Mouse (Mus musculus): Measurements from ENCODE around the gene Ttc30a2. TPM values are rescaled to one million over a fixed set of nuclear protein-coding genes. Genes with fewer than 3 reads are reported as not detected.
"Not testable (repeated sequence)": the region's sequence is repeated elsewhere in the genome, so short reads cannot be mapped to it uniquely, and the experiment has no call there.

The Ttc30a2 gene
- total and polyA plus RNA-seq, 2 experiments from 2014 or later: 0.23 to 1.4 TPM

- H3K36me3 ChIP-seq (replicated peaks; ENCODE audit: control insufficient read depth, insufficient read depth, low read length): no peaks in the 10 kb centered on the region
- DNase-seq (ENCODE audit: low spot score) (no peak), ATAC-seq (ENCODE audit: insufficient read depth, low read depth) (no peak)
- no peaks in the 10 kb centered on the region for H3K4me1 ChIP-seq (ENCODE audit: control insufficient read depth, insufficient read depth)
- H3K27ac ChIP-seq (ENCODE audit: low read depth): no peak overlapping the region
- H3K4me2 ChIP-seq (ENCODE audit: low read depth, low read length): no peak overlapping the region
- 37% methylated on average over 9 of the region's 9 CpGs for WGBS
- no peak for TF ChIP-seq EP300 (IDR thresholded peaks at IDR 0.05; ENCODE audit: low read depth)
- no peak for TF ChIP-seq CTCF (IDR thresholded peaks at IDR 0.05; ENCODE audit: low read depth)
- no peaks in the 10 kb centered on the region for H3K27me3 ChIP-seq (ENCODE audit: control insufficient read depth, insufficient read depth, low read length)
- no peaks in the 10 kb centered on the region for H3K9me3 ChIP-seq (replicated peaks; ENCODE audit: control insufficient read depth, low read length)
- no peak overlapping the region for H3K4me3 ChIP-seq (ENCODE audit: low read depth, low read length)
- H3K9ac ChIP-seq (replicated peaks; ENCODE audit: low read depth, low read length): no peak overlapping the region
Observed at GRCm38 (mm10) chr2:75987739-75988138, 9.8 kb upstream of the Ttc30a2 start.

- DNase-seq (ENCODE audit: low spot score) (peak; percentile 60), ATAC-seq (ENCODE audit: insufficient read depth, low read depth) (peak; percentile 59)
- WGBS: 0% methylated on average over 2 of the region's 2 CpGs
- no peaks in the 10 kb centered on the region for H3K27me3 ChIP-seq (ENCODE audit: control insufficient read depth, insufficient read depth, low read length)
- H3K4me2 ChIP-seq (ENCODE audit: low read depth, low read length): no peak overlapping the region
- H3K4me1 ChIP-seq (ENCODE audit: control insufficient read depth, insufficient read depth): no peaks in the 10 kb centered on the region
- H3K9ac ChIP-seq (replicated peaks; ENCODE audit: low read depth, low read length): no peak overlapping the region
- no peaks in the 10 kb centered on the region for H3K9me3 ChIP-seq (replicated peaks; ENCODE audit: control insufficient read depth, low read length)
- TF ChIP-seq EP300 (IDR thresholded peaks at IDR 0.05; ENCODE audit: low read depth) (no peak), CTCF (IDR thresholded peaks at IDR 0.05; ENCODE audit: low read depth) (peak; percentile 95)
- no peak overlapping the region for H3K27ac ChIP-seq (ENCODE audit: low read depth)
- H3K4me3 ChIP-seq (ENCODE audit: low read depth, low read length): no peak overlapping the region
- H3K36me3 ChIP-seq (replicated peaks; ENCODE audit: control insufficient read depth, insufficient read depth, low read length): no peaks in the 10 kb centered on the region
Observed at GRCm38 (mm10) chr2:75985124-75985523, 7.2 kb upstream of the Ttc30a2 start.

GRCm38 (mm10) chr2:75983847-75984246 lies 5.9 kb upstream of the Ttc30a2 start:
- no peak for ATAC-seq (ENCODE audit: insufficient read depth, low read depth)
- TF ChIP-seq EP300 (IDR thresholded peaks at IDR 0.05; ENCODE audit: low read depth) (no peak), CTCF (IDR thresholded peaks at IDR 0.05; ENCODE audit: low read depth) (no peak)
- no peak for DNase-seq (ENCODE audit: low spot score)
- Histone ChIP-seq H3K36me3 (replicated peaks; ENCODE audit: control insufficient read depth, insufficient read depth, low read length) (no peaks in the 10 kb centered on the region), H3K9me3 (replicated peaks; ENCODE audit: control insufficient read depth, low read length) (no peaks in the 10 kb centered on the region), H3K4me1 (ENCODE audit: control insufficient read depth, insufficient read depth) (no peaks in the 10 kb centered on the region), H3K4me2 (ENCODE audit: low read depth, low read length) (no peak overlapping the region), H3K9ac (replicated peaks; ENCODE audit: low read depth, low read length) (no peak overlapping the region), H3K27ac (ENCODE audit: low read depth) (no peak overlapping the region), H3K4me3 (ENCODE audit: low read depth, low read length) (no peak overlapping the region), H3K27me3 (ENCODE audit: control insufficient read depth, insufficient read depth, low read length) (no peaks in the 10 kb centered on the region)
- 75% methylated on average over 3 of the region's 3 CpGs for WGBS

- H3K36me3 ChIP-seq (replicated peaks; ENCODE audit: control insufficient read depth, insufficient read depth, low read length): no peaks in the 10 kb centered on the region
- H3K9ac ChIP-seq (replicated peaks; ENCODE audit: low read depth, low read length): no peak overlapping the region
- no peak overlapping the region for H3K4me3 ChIP-seq (ENCODE audit: low read depth, low read length)
- 96% methylated on average over 3 of the region's 3 CpGs for WGBS
- no peak for TF ChIP-seq CTCF (IDR thresholded peaks at IDR 0.05; ENCODE audit: low read depth)
- no peak for TF ChIP-seq EP300 (IDR thresholded peaks at IDR 0.05; ENCODE audit: low read depth)
- H3K9me3 ChIP-seq (replicated peaks; ENCODE audit: control insufficient read depth, low read length): no peaks in the 10 kb centered on the region
- no peak overlapping the region for H3K4me2 ChIP-seq (ENCODE audit: low read depth, low read length)
- ATAC-seq (ENCODE audit: insufficient read depth, low read depth): no peak
- H3K27me3 ChIP-seq (ENCODE audit: control insufficient read depth, insufficient read depth, low read length): no peaks in the 10 kb centered on the region
- no peaks in the 10 kb centered on the region for H3K4me1 ChIP-seq (ENCODE audit: control insufficient read depth, insufficient read depth)
- no peak overlapping the region for H3K27ac ChIP-seq (ENCODE audit: low read depth)
- DNase-seq (ENCODE audit: low spot score): no peak
Observed at GRCm38 (mm10) chr2:75983091-75983490, 5.1 kb upstream of the Ttc30a2 start.

GRCm38 (mm10) chr2:75982626-75983025 lies 4.7 kb upstream of the Ttc30a2 start:
- no peaks in the 10 kb centered on the region for H3K9me3 ChIP-seq (replicated peaks; ENCODE audit: control insufficient read depth, low read length)
- 89% methylated on average over 4 of the region's 4 CpGs for WGBS
- H3K4me2 ChIP-seq (ENCODE audit: low read depth, low read length): no peak overlapping the region
- TF ChIP-seq EP300 (IDR thresholded peaks at IDR 0.05; ENCODE audit: low read depth): no peak
- TF ChIP-seq CTCF (IDR thresholded peaks at IDR 0.05; ENCODE audit: low read depth): no peak
- no peak overlapping the region for H3K9ac ChIP-seq (replicated peaks; ENCODE audit: low read depth, low read length)
- H3K27ac ChIP-seq (ENCODE audit: low read depth): no peak overlapping the region
- H3K4me1 ChIP-seq (ENCODE audit: control insufficient read depth, insufficient read depth): no peaks in the 10 kb centered on the region
- no peak for DNase-seq (ENCODE audit: low spot score)
- no peaks in the 10 kb centered on the region for H3K36me3 ChIP-seq (replicated peaks; ENCODE audit: control insufficient read depth, insufficient read depth, low read length)
- no peak for ATAC-seq (ENCODE audit: insufficient read depth, low read depth)
- no peaks in the 10 kb centered on the region for H3K27me3 ChIP-seq (ENCODE audit: control insufficient read depth, insufficient read depth, low read length)
- no peak overlapping the region for H3K4me3 ChIP-seq (ENCODE audit: low read depth, low read length)

- not testable (repeated sequence) for H3K36me3 ChIP-seq (replicated peaks; ENCODE audit: control insufficient read depth, insufficient read depth, low read length); H3K27me3 ChIP-seq (ENCODE audit: control insufficient read depth, insufficient read depth, low read length); H3K9me3 ChIP-seq (replicated peaks; ENCODE audit: control insufficient read depth, low read length); H3K4me1 ChIP-seq (ENCODE audit: control insufficient read depth, insufficient read depth)
- Histone ChIP-seq H3K4me3 (ENCODE audit: low read depth, low read length) (peak within 1 kb of the TSS; percentile 48), H3K4me2 (ENCODE audit: low read depth, low read length) (peak within 1 kb of the TSS; percentile 63), H3K9ac (replicated peaks; ENCODE audit: low read depth, low read length) (peak within 1 kb of the TSS; percentile 7), H3K27ac (ENCODE audit: low read depth) (0 out of 2 replicates have a peak within 1 kb of the TSS, but pooled peaks have one; percentile 2)
- DNase-seq (ENCODE audit: low spot score) (peak; percentile 84), ATAC-seq (ENCODE audit: insufficient read depth, low read depth) (peak; percentile 76)
- WGBS: 1% methylated on average over 26 of the region's 34 CpGs
Observed at GRCm38 (mm10) chr2:75981440-75982081, 3.6 kb upstream of the Ttc30a2 start, which contains the start of gene Ttc30a1. TSS of gene Ttc30a1 (minus strand) at chr2:75981967.

GRCm38 (mm10) chr2:75980933-75981439 lies 3.0 kb upstream of the Ttc30a2 start:
- not testable (repeated sequence) for H3K36me3 ChIP-seq (replicated peaks; ENCODE audit: control insufficient read depth, insufficient read depth, low read length); H3K9me3 ChIP-seq (replicated peaks; ENCODE audit: control insufficient read depth, low read length); ATAC-seq (ENCODE audit: insufficient read depth, low read depth); H3K27me3 ChIP-seq (ENCODE audit: control insufficient read depth, insufficient read depth, low read length); H3K27ac ChIP-seq (ENCODE audit: low read depth); H3K4me1 ChIP-seq (ENCODE audit: control insufficient read depth, insufficient read depth); DNase-seq (ENCODE audit: low spot score); H3K9ac ChIP-seq (replicated peaks; ENCODE audit: low read depth, low read length)
- 86% methylated on average over 13 of the region's 13 CpGs for WGBS
- peak overlapping the region; percentile 63 for H3K4me2 ChIP-seq (ENCODE audit: low read depth, low read length)
- H3K4me3 ChIP-seq (ENCODE audit: low read depth, low read length): peak overlapping the region; percentile 48

GRCm38 (mm10) chr2:75976070-75976469 lies 1.9 kb downstream of the Ttc30a2 start:
- not testable (repeated sequence) for H3K4me3 ChIP-seq (ENCODE audit: low read depth, low read length); H3K9me3 ChIP-seq (replicated peaks; ENCODE audit: control insufficient read depth, low read length); H3K4me1 ChIP-seq (ENCODE audit: control insufficient read depth, insufficient read depth); DNase-seq (ENCODE audit: low spot score); ATAC-seq (ENCODE audit: insufficient read depth, low read depth); H3K4me2 ChIP-seq (ENCODE audit: low read depth, low read length); H3K27me3 ChIP-seq (ENCODE audit: control insufficient read depth, insufficient read depth, low read length); H3K27ac ChIP-seq (ENCODE audit: low read depth); H3K9ac ChIP-seq (replicated peaks; ENCODE audit: low read depth, low read length); H3K36me3 ChIP-seq (replicated peaks; ENCODE audit: control insufficient read depth, insufficient read depth, low read length)
- WGBS: 67% methylated on average over 2 of the region's 2 CpGs
